In the genomic region with DNA sequence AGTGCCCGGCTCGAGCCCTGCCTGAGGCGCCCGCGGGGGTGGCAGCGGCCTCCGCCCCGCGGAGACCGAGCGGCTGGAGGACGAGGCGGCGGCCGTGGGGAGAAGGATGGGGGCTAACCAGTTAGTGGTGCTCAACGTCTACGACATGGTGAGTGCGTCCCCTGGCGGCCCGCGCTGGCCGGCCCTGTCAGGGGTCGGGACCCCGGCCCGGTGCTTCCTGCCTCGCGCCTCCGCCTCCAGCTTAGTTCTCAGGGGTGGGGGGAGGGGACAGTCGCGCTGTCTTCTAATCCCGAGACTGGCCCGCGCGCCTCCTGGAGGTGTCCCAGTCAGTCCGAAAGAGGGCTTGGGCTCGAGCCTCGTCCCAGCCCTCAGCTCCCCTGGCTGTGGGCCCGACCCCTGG, we compare ENCODE assay signal across 7 mouse cellular contexts. TPM values are rescaled to one million over a fixed set of nuclear protein-coding genes. Genes with fewer than 3 reads are reported as not detected.
DNase-seq lines count a peak whose midpoint lies in the region; ATAC-seq and TF ChIP-seq lines count a peak whose summit lies in the region.
"Not testable (repeated sequence)": the region's sequence is repeated elsewhere in the genome, so short reads cannot be mapped to it uniquely, and the experiment has no call there.

No protein-coding gene starts in this region.

- TF ChIP-seq CTCF in brain, embryonic 14.5 days (IDR thresholded peaks at IDR 0.05; ENCODE audit: borderline replicate concordance, extremely low read depth, insufficient read depth, insufficient read length): peak; percentile 25; the same call in 1 of the 2 replicates
- peak; percentile 27 for TF ChIP-seq CTCF in liver, embryonic 14.5 days (IDR thresholded peaks at IDR 0.05; ENCODE audit: low read depth)
- not testable (repeated sequence) for TF ChIP-seq CTCF in spleen, adult 2 months (IDR thresholded peaks at IDR 0.05; ENCODE audit: extremely low read depth, insufficient read depth, insufficient read length, insufficient replicate concordance)

- H3K27ac ChIP-seq in heart, embryonic 14.5 days (replicated peaks in 1 of 2; ENCODE audit: control insufficient read depth in 1 of 2, insufficient read depth in 1 of 2, low read depth in 2 of 2, low read length in 2 of 2): peak overlapping the region; percentile 80 to 82
- peak overlapping the region; percentile 51; the same call in 1 of the 2 replicates for H3K27ac ChIP-seq in kidney, embryonic 14.5 days (ENCODE audit: low read depth, low read length)
- not testable (repeated sequence) for H3K27ac ChIP-seq in liver, embryonic 14.5 days
- peak overlapping the region; percentile 75 for H3K27ac ChIP-seq in midbrain, embryonic 13.5 days
- H3K27ac ChIP-seq in spleen, adult 2 months (ENCODE audit: insufficient read depth, low read length): peak overlapping the region; percentile 76; the same call in 1 of the 2 replicates

- TF ChIP-seq EP300 in liver, embryonic 14.5 days (IDR thresholded peaks at IDR 0.05; ENCODE audit: low read depth): not testable (repeated sequence)

- H3K4me3 ChIP-seq in heart, embryonic 14.5 days (ENCODE audit: control insufficient read depth in 1 of 2, insufficient read depth in 1 of 2, low read depth in 1 of 2, low read length in 2 of 2): peak overlapping the region; percentile 64 to 90
- H3K4me3 ChIP-seq in kidney, embryonic 14.5 days (ENCODE audit: low read length): peak overlapping the region; percentile 50
- peak overlapping the region; percentile 52 to 66 for H3K4me3 ChIP-seq in liver, embryonic 14.5 days (ENCODE audit: insufficient read depth in 1 of 2, low read depth in 2 of 2, low read length in 2 of 2)
- H3K4me3 ChIP-seq in midbrain, embryonic 13.5 days (replicated peaks): peak overlapping the region; percentile 58
- peak overlapping the region; percentile 71 for H3K4me3 ChIP-seq in spleen, adult 2 months (ENCODE audit: extremely low read depth, insufficient read depth, insufficient read length)

- under 1% methylated on average over 19 of the region's 38 CpGs for WGBS in heart, embryonic 14.5 days
- WGBS in kidney, embryonic 14.5 days: 0% methylated on average over 14 of the region's 38 CpGs
- WGBS in liver, embryonic 14.5 days (ENCODE audit: insufficient replicate concordance): under 1% methylated on average over 23 of the region's 38 CpGs
- WGBS in midbrain, embryonic 13.5 days: 0% methylated on average over 22 of the region's 38 CpGs
- WGBS in spleen, adult 2 months: 0% methylated on average over 25 of the region's 38 CpGs

- H3K9ac ChIP-seq in heart, embryonic 14.5 days (ENCODE audit: low read length): peak overlapping the region; percentile 71
- peak overlapping the region; percentile 47 for H3K9ac ChIP-seq in kidney, embryonic 14.5 days (ENCODE audit: low read depth, low read length)
- peak overlapping the region; percentile 68 for H3K9ac ChIP-seq in liver, embryonic 14.5 days (replicated peaks)
- H3K9ac ChIP-seq in midbrain, embryonic 13.5 days (replicated peaks): peak overlapping the region; percentile 66

- not testable (repeated sequence) for H3K27me3 ChIP-seq in heart, embryonic 14.5 days (ENCODE audit: control insufficient read depth, insufficient read depth, low read length); kidney, embryonic 14.5 days (ENCODE audit: control insufficient read depth, insufficient read depth, low read length); liver, embryonic 14.5 days (ENCODE audit: control insufficient read depth, insufficient read depth, low read length); midbrain, embryonic 13.5 days; spleen, adult 2 months (ENCODE audit: control insufficient read depth, insufficient read depth, low read length)

- ATAC-seq in erythroblast, adult 5-6 weeks (replicated peaks; ENCODE audit: low FRiP score, poor library complexity, severe bottlenecking): peak; percentile 11; the same call in 1 of the 2 replicates
- peak; percentile 71 for ATAC-seq in heart, embryonic 14.5 days (ENCODE audit: insufficient number of reproducible peaks, insufficient read depth, low FRiP score, low read depth)
- peak; percentile 81 for ATAC-seq in kidney, embryonic 14.5 days (ENCODE audit: low FRiP score, low TSS enrichment)
- peak; percentile 38 for ATAC-seq in liver, embryonic 14.5 days (ENCODE audit: insufficient read depth)
- ATAC-seq in midbrain, embryonic 13.5 days: not testable (repeated sequence)

- not testable (repeated sequence) for H3K36me3 ChIP-seq in heart, embryonic 14.5 days (ENCODE audit: control insufficient read depth, insufficient read depth, low read length); kidney, embryonic 14.5 days (ENCODE audit: control insufficient read depth, insufficient read depth, low read length); liver, embryonic 14.5 days (replicated peaks; ENCODE audit: control insufficient read depth, insufficient read depth, low read depth); midbrain, embryonic 13.5 days; spleen, adult 2 months (ENCODE audit: control insufficient read depth, insufficient read depth, low read length)

- H3K4me1 ChIP-seq in heart, embryonic 14.5 days (ENCODE audit: control insufficient read depth in 2 of 2, insufficient read depth in 2 of 2, low read length in 2 of 2): peaks cover 0 to 19% of the 10 kb centered on the region in 2 experiments; a peak in 2 of 4 replicates
- H3K4me1 ChIP-seq in kidney, embryonic 14.5 days (ENCODE audit: control insufficient read depth, insufficient read depth, low read length); liver, embryonic 14.5 days (replicated peaks; ENCODE audit: control insufficient read depth in 2 of 2, insufficient read depth in 2 of 2, low read length in 1 of 2); spleen, adult 2 months (ENCODE audit: control insufficient read depth, insufficient read depth, insufficient read length): not testable (repeated sequence)
- peaks cover 13% of the 10 kb centered on the region for H3K4me1 ChIP-seq in midbrain, embryonic 13.5 days (replicated peaks)

- TF ChIP-seq POLR2A in brain, embryonic 14.5 days (IDR thresholded peaks at IDR 0.05; ENCODE audit: borderline replicate concordance, extremely low read depth, insufficient read depth, insufficient read length, poor library complexity, severe bottlenecking); spleen, adult 2 months (IDR thresholded peaks at IDR 0.05; ENCODE audit: low read depth, low read length): not testable (repeated sequence)

- H3K4me2 ChIP-seq in heart, embryonic 14.5 days (ENCODE audit: low read length): peak overlapping the region; percentile 43
- H3K4me2 ChIP-seq in kidney, embryonic 14.5 days (replicated peaks; ENCODE audit: low read depth, low read length): peak overlapping the region; percentile 38
- peak overlapping the region; percentile 78 for H3K4me2 ChIP-seq in liver, embryonic 14.5 days (ENCODE audit: low read depth)
- H3K4me2 ChIP-seq in midbrain, embryonic 13.5 days (replicated peaks): peak overlapping the region; percentile 49

- not testable (repeated sequence) for DNase-seq in brain, embryonic 14.5 days (ENCODE audit: low read depth)
- peak in 1 of 3 experiments; percentile 7 for DNase-seq in liver, embryonic 14.5 days (ENCODE audit: low read depth in 3 of 3, low spot score in 3 of 3)
- DNase-seq in spleen, adult 2 months (ENCODE audit: low read depth in 1 of 2, low spot score in 2 of 2): peak in 1 of 2 experiments; percentile 33

- H3K9me3 ChIP-seq in heart, embryonic 14.5 days (ENCODE audit: control insufficient read depth, low read length); kidney, embryonic 14.5 days (ENCODE audit: control insufficient read depth, low read length); liver, embryonic 14.5 days (ENCODE audit: control insufficient read depth, low read length); midbrain, embryonic 13.5 days: not testable (repeated sequence)

RNA-seq across cellular contexts. Expression of a gene that starts 0.6 kb away (rescaled TPM):
- polyA plus RNA-seq in brain, embryonic 14.5 days (2012; rRNA removed): 13.1 and 15.7 TPM in 2 replicates
- 5.8 and 10.2 TPM in 2 replicates for total RNA-seq in erythroblast, adult 5-6 weeks (2015; ENCODE audit: low replicate concordance)
- total RNA-seq in erythroblast, adult 5-6 weeks (2017; ENCODE audit: low replicate concordance): 2.1 and 3.1 TPM in 2 replicates
- polyA plus RNA-seq in heart, embryonic 14.5 days (2014; fragmentation: Nextera tagmentation; extraction: Ambion mirVana): 25.9 and 30.7 TPM in 2 replicates
- 27.7 and 35.1 TPM in 2 replicates for polyA plus RNA-seq in kidney, embryonic 14.5 days (2014; fragmentation: Nextera tagmentation; extraction: Ambion mirVana)
- polyA plus RNA-seq in liver, embryonic 14.5 days (2012; rRNA removed): 2.9 and 3.7 TPM in 2 replicates
- 6.2 and 6.5 TPM in 2 replicates for polyA plus RNA-seq in liver, embryonic 14.5 days (2014; fragmentation: Nextera tagmentation; extraction: Ambion mirVana)
- 18.5 and 19.7 TPM in 2 replicates for polyA plus RNA-seq in midbrain, embryonic 13.5 days (2015; fragmentation: Nextera tagmentation; extraction: Ambion mirVana)
- polyA plus RNA-seq in spleen, adult 2 months (2012; rRNA removed): 4.4 and 4.7 TPM in 2 replicates
